Mouse (Mus musculus) megakaryocyte, embryonic 14.5 days (primary cell): ENCODE data around the gene Wipf3.

Experiments used
- FLI1 ChIP-seq: IDR thresholded peaks from 2 replicates; pipeline ENCODE4 v1.6.1; 2012; ENCODE audit warnings: low read length, inconsistent platforms, mixed read lengths
- GATA1 ChIP-seq: IDR thresholded peaks from 3 replicates; pipeline ENCODE4 v1.6.1; 2012; ENCODE audit warnings: mixed read lengths, low read length, inconsistent platforms, borderline replicate concordance

DNA sequence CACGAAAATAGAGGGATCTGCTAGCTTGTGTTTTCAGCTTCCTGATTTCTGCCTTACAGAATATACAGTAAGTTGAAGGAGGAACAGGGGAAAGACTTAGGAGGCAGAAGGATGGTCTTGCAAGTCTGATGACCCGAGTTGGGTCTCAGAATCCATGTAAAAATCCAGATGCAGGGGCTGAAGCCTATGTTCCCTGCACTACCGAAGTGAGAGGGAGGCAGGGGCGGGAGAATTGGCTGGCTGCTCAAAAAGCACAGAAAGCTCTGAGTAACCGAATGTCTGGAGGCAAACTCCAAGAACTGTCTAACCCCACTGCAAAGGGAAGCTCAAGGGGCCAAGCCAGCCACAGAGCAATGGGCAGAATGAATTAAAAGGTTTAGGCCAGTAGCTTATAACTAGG, 41.7 kb upstream of the Wipf3 start:
- TF ChIP-seq GATA1 = no peak
- no peak for TF ChIP-seq FLI1
